Mouse (Mus musculus): ENCODE results near the gene Tmem178b.

Gene Tmem178b

GRCm38 (mm10) chr6:40019396-40019795 is 146.3 kb downstream of the Tmem178b start:
- DNase-seq, result no peak

GRCm38 (mm10) chr6:40023592-40024335 is 150.7 kb downstream of the Tmem178b start:
- no peak for DNase-seq

- DNase-seq, result no peak
Measured at GRCm38 (mm10) chr6:40024336-40024934, 151.4 kb downstream of the Tmem178b start.

- DNase-seq, result no peak
Measured at GRCm38 (mm10) chr6:40032901-40033300, 159.8 kb downstream of the Tmem178b start.

DNA sequence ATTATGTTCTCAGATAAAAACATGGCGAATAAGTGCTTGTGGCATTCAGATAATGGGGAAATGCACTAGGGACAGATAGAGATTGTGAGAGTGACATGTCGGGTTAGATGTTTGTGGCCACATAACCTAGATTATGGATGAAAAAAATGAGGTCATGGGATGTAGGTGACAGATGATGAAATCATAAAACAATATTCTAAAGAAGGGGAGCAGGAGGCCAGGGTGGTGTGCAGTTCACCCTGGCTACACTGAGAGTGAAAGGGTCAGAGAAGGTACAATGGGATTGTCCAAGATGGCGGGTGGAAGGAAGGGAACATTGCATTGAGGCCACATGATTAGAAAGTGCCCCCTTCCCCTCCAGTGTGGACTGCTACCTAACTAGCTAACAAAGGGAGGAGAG is 160.9 kb downstream of the Tmem178b start:
- no peak for DNase-seq

DNA sequence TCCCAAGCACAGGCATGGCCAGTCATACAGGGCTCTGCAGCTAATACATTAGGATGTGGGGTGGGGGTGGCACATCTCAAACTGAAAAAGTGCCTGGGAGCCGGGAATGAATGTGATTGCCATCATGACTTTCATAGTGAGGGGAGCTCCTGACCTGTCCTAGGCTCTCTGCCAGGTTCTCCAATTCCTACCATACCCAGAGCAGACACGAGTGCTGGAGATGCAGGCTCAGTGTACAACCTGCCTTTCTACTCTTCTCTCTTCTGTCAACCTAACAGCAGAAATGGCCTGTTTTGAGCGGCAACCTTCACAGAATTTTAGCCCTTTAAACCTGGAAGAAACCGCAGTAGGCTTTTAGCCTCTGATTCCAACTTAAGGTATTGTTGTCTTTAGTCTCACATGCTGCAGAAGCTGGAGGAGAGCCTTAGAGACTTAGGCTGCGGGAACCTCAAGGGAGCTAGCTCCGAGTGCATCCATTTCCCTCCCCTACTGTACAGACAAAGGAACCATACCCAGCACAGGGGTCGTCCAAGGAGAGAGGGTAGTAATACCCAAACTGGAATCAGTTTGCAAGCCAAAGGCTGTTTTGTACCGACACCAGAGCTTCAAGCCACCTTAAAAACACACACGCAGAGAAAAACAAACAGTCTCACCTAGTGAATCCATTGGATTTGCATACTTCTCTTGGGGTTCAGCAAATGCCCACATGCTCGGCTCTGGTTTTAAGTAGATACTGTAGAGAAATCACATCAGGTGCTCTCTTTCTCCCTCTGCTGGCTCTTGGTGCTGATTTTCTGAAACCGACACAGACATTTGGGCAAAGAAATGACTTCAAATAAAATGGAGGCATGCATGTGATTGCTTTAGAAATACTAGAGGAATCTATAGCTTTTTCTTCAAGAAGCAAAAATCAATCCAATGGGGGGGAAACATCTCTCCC is 176.2 kb downstream of the Tmem178b start:
- peak; percentile 26 to 47 for DNase-seq

DNA sequence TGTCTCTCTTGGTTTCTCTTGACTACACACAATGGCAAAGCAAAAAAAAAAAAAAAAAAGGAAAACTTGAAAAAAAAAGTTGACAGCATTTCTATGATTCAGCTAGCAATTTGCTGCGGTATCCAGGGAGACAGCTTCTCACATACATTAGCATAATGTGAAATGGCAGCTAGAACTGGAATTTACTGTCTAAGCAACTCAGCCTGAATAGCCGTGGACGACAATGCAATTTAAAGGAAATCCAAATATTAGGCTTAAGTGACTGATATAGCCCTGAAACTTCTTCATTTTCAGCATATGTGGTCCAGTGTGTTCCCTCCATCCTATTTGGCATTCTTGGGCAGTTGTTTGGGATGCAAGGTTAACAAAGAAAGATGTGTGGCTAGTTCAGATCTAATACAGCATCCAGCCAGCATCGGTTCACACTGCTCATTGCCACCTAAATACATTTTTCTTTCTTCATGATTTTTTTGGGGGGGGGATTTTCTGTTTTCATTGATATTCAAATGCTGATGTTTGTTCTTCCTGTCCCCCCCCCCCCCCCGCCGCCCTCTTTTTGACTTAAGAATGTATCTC is 176.9 kb downstream of the Tmem178b start:
- no peak for DNase-seq

GRCm38 (mm10) chr6:40051698-40052097 is 178.6 kb downstream of the Tmem178b start:
- no peak for DNase-seq

DNA sequence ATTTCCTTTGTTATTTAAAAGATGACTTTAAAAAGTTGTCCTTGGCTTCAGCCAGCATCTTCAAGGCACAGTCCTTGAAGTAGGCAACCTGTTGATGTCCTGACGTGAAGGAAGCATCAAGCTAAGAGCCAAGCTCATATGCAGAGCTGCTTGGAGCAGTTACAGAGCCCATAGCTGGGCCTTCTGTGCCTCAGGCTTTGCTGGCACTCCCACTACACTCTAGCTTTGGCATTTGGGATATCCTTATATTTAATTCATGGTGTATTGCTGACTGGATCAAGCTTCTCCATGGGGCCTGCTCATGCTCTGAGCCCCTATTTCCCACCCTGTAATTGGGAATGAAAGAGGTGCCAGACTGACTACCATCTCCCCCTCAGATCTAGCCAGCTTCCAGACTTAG is 179.5 kb downstream of the Tmem178b start:
- no peak for DNase-seq

DNA sequence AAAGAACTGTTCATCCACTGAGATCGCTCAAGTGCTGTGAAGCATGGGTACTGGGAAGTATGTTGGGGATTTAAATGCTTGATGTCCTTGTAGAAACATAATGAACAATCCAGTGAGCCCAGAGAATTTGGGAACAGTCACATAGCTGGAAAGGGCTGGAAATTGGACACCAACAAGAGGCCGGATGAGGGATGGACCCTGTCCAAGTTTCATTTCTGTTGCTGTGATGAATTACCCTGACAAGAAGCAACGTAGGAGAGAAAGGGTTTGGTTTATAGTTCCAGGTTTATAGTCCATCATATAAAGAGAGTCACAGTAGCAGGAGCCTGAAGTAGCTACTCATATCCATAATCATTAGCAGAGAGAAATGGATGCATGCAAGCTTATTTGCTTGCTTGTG is 186.4 kb downstream of the Tmem178b start:
- no peak for DNase-seq

DNA sequence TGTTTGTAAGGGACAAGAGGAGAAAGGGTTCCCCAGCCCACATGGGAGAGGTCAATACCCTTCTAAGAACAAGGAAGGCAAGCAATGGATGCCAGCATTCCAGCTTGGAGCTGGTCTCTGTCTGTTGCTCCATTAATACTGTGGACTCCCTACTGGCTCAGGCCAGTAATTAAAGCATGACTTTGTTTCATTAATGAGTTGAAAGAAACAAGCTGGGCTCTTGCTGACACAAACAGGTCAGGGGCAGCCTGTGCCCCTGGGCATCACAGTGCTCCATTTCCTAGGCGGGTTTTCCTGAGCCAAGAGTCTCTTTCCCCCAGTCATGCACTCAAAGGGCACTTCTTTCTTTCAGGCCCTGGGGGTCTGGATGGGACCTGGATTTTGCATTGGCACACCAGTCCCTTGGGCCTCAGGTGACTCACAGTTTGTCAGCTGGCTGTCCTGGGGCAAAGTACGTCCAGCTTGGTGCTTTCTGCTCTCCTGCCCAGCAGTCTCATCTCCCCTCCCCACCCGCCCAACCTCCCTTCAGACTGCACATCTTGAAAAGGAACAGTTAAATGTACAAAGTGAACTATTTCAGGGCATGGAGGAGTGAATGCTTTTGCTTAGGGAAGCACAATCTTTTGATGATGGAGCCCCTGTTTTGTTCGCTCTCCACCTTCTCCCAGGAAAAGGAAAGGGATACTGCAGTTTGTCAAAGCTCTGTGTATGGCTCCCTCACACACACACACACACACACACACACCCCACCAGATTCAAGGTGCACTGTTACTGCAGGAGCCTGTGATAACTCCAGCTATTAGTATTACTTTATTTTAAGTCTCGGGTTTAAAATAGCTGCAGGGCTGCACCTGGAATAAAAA is 188.5 kb downstream of the Tmem178b start:
- DNase-seq, result peak; percentile 16 to 22

- DNase-seq, result no peak
Measured at GRCm38 (mm10) chr6:40062190-40062501, 189.1 kb downstream of the Tmem178b start.

- no peak for DNase-seq
Measured at GRCm38 (mm10) chr6:40063438-40063837, 190.4 kb downstream of the Tmem178b start.

GRCm38 (mm10) chr6:40063899-40064298 is 190.8 kb downstream of the Tmem178b start:
- DNase-seq, result no peak

DNA sequence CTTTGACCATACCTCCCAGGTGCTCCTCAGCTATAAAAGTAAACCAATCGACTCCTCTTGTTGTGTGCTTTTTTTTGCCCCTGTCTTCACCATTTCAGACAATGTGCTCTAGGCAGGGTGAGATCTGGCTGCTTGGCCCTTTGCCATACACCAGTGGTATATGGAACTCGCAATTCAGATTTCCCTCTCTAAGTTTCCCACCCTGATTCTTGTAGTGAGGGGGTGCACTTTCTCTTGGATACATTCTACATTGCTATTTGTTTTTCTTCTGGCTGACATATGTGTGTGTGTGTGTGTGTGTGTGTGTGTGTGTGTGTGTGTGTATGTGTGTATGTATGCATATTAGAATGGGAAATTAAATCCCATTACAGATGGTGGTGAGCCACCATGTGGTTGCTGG is 191.3 kb downstream of the Tmem178b start:
- DNase-seq, result no peak

DNA sequence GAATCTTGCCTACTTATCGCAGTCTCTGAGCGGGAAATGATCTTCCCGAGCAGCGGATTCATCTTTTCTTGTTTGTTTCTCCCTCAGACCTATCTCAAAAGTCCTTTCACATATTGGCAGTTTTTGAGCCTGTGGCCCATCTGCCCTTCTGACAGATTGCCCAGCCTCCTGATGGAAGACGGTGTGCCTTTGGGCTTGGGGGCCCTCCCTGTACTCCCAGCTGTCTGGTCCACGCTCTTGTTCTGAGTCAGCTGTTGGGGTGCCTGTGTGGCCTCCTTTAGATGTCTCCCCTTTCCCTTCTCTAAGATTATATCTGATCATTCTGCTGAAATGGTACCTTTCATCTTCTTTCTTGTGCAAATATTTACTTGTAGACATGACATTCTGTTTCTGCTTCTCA is 195.4 kb downstream of the Tmem178b start:
- DNase-seq, result peak; percentile 49 to 53

GRCm38 (mm10) chr6:40071007-40071406 is 197.9 kb downstream of the Tmem178b start:
- DNase-seq, result no peak

GRCm38 (mm10) chr6:40076089-40076488 is 203.0 kb downstream of the Tmem178b start:
- DNase-seq, result no peak

DNA sequence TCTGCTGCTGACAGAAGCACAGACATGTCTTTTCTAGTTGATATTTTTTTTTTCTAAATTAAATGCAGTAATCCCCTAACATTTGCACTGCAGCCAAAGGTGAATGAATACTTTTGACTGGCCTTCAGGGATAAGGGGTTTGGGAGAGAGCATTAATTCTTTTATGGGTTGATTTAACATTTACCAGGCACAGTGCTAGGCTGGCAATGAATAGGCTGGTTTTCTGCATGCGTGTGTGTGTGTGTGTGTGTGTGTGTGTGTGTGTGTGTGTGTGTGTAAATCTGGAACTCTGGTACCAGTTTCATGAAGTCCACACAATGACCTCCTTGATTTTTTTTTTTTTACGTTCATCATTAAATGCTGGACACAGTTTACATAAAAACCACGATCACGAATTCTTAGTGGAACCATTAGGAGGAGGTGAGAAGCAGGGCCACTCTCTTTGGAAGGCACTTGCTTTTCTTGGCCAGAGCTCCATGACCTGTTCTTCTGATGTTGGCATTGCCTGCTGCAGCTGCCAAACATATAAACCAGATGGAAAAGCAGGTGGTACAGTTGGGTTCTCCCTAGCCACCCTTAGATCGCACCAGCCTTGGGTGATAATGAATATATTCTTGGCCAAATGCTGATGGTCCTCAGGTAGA is 203.7 kb downstream of the Tmem178b start:
- no peak for DNase-seq

- no peak for DNase-seq
Measured at GRCm38 (mm10) chr6:40078353-40078752, 205.3 kb downstream of the Tmem178b start.

GRCm38 (mm10) chr6:40083726-40084125 is 210.7 kb downstream of the Tmem178b start:
- DNase-seq, result no peak

DNA sequence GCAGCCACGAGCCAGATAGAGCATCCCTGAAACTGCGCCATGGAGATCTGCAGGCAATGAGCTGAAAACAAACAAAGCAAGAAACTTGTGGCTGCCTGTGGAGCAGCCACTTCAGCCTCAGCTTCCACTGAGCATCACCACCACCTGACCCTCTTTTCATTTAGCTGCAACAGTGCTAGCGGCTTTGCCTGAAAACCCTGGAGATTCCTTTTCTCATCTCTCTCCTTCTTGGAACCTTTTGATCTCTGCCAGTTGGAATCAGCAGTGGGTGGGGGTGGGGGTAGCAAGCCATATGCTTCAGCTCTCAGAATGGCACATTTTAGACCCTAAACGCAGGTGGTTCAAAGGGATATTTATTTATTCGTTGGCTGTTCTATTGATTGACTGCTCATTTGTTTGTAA is 218.2 kb downstream of the Tmem178b start:
- DNase-seq, result peak; percentile 22
